Mouse (Mus musculus) G1E (cell line): ENCODE results near the gene Hist1h2bf. TPM values are rescaled to one million over a fixed set of nuclear protein-coding genes. Genes with fewer than 3 reads are reported as not detected.
A peak's percentile ranks its signal among the peaks of the same experiment; 100 is the strongest.
"Not testable (repeated sequence)": the region's sequence is repeated elsewhere in the genome, so short reads cannot be mapped to it uniquely, and the experiment has no call there.

Experiments used
- ATAC-seq: 2 replicates; pipeline ENCODE4 v1.8.0; 2016; ENCODE audit warnings: mild to moderate bottlenecking; ENCODE audit not compliant: insufficient number of reproducible peaks, poor library complexity, low FRiP score, severe bottlenecking; ENCODE audit errors: extremely low read depth
- DNase-seq: peaks from one replicate; pipeline ENCODE4 v3.0.0; 2012; ENCODE audit warnings: low spot score
- H3K27me3 ChIP-seq: 2 replicates; pipeline ENCODE4 v1.6.1; 2012; ENCODE audit warnings: mild to moderate bottlenecking, low read length, inconsistent platforms; ENCODE audit not compliant: insufficient read depth
- H3K36me3 ChIP-seq: replicated peaks from 2 replicates; pipeline ENCODE3; 2012; ENCODE audit warnings: mild to moderate bottlenecking, inconsistent platforms
- H3K4me1 ChIP-seq: 2 replicates; pipeline ENCODE4 v1.6.1; 2012; ENCODE audit warnings: low read depth, low read length, inconsistent platforms, mixed read lengths; ENCODE audit not compliant: insufficient read depth
- H3K4me3 ChIP-seq: 2 replicates; pipeline ENCODE4 v1.5.1; 2012; ENCODE audit warnings: low read depth, mild to moderate bottlenecking, inconsistent platforms, low read length, moderate library complexity, mixed read lengths
- H3K9me3 ChIP-seq: replicated peaks from 2 replicates; pipeline ENCODE4 v1.6.1; 2012; ENCODE audit warnings: inconsistent platforms
- CTCF ChIP-seq: IDR thresholded peaks from 2 replicates; pipeline ENCODE4 v1.5.1; 2012; ENCODE audit warnings: low read depth, low read length, inconsistent platforms, mixed read lengths
- GATA1 ChIP-seq: IDR thresholded peaks from 2 replicates; pipeline ENCODE4 v1.6.1; 2012; ENCODE audit warnings: borderline replicate concordance, low read length, inconsistent platforms, mixed read lengths
- GATA2 ChIP-seq: IDR thresholded peaks from 2 replicates; pipeline ENCODE4 v1.6.1; 2012; ENCODE audit warnings: low read depth, low read length, inconsistent platforms, borderline replicate concordance
- POLR2AphosphoS5 ChIP-seq: IDR thresholded peaks from 2 replicates; pipeline ENCODE4 v1.6.1; 2012; ENCODE audit warnings: low read depth, low read length, inconsistent platforms; ENCODE audit not compliant: insufficient replicate concordance
- TAL1 ChIP-seq: conservative IDR thresholded peaks from 2 replicates; pipeline ENCODE4 v1.6.1; 2012; ENCODE audit warnings: low read depth, low read length, inconsistent platforms, mixed read lengths
- polyA plus RNA-seq: library from polyadenylated mRNA; stranded (reverse); fragments of >175 nt; gene quantifications from 2 replicates; pipeline ENCODE4 v1.2.3, GENCODE M21; 2012
- total RNA-seq, 2 experiments: library from RNA; stranded (forward) in 1 of 2; stranded (reverse) in 1 of 2; fragments of 200-1000 nt in 1 of 2; fragments of >200 nt in 1 of 2; fragmentation: Nextera tagmentation in 1 of 2; gene quantifications; 2 replicates each; pipeline ENCODE4 v1.2.3; 2014 to 2017

Gene Hist1h2bf
- total and polyA plus RNA-seq, 3 experiments, result 5.7 to 748 (median 627) TPM

DNA sequence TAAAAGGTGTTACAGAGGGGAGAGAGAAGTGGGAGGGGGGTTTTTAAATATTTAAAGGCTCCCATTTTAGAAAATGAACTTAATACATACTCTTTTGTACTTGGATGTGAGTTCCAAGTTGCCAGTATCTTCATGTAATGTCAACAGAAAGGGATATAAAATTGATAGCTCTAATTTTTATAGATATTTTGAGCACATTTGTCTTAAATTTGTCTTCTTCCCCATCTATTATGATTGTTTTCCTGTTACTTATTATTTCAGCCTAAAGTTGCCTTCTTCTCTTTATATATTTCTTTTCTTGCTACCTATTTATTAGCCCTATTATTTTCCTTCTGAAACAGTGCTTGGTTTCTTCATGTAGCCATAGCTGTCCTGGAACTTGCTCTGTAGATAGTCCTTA, 21.0 kb downstream of the Hist1h2bf start, which contains the start of gene Hist1h1d:
Gene Hist1h1d, plus strand, starts transcription at position 301 of the 400 bp plus-strand sequence.
- no peaks in the 10 kb centered on the region for H3K36me3 ChIP-seq
- no peak for DNase-seq
- TF ChIP-seq TAL1 (no peak), POLR2AphosphoS5 (no peak), CTCF (no peak), GATA2 (no peak), GATA1 (no peak)
- no peaks in the 10 kb centered on the region for H3K27me3 ChIP-seq
- H3K9me3 ChIP-seq, result no peaks in the 10 kb centered on the region
- H3K4me1 ChIP-seq, result peaks cover 43% of the 10 kb centered on the region
- ATAC-seq, result no peak
- no peak within 1 kb of the TSS for H3K4me3 ChIP-seq

DNA sequence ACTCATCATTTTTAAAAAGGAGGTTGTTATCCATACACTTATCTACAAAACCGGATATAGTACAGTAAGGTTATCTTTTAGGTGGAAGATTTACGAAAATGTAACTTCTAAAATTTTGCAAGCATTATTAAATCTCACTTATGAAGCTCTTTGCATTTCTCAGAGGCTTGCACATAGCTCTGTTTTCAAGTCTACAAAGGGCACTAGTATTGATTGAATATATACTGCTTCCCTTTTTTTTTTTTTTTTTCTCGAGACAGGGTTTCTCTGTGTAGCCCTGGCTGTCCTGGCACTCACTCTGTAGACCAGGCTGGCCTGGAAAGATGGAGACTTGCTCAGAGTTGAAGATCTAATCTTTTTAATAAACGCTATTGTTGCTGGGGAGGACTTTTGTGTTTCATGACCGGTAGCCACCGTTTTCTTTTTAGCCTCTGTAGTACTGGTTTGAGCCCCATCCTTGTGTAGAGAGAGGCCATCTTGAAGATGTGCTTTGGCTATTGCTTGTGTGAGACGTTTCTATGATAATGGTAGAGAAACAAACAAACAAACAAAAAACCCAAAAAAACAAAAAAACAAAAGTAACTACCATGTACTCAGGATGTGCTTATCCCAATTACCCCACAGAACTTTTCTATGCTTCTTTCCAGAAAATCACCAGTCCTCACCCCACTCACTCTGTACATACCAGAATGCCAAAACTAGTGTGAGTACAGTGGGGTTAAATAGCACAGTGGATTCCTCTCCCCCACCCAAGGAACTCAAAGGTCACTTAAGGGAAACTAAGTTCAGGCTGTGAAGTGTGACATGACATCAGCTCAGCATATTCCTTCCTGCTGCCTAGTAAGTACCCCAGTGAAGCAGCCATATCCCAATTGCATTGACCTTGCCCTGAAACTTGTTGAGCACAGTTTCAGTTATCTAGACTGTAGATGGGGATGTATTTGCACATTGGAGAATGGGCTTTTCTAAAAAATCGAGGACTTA, 21.8 kb downstream of the Hist1h2bf start:
- no peak for TF ChIP-seq CTCF
- no peak for TF ChIP-seq GATA2
- no peak for TF ChIP-seq GATA1
- TF ChIP-seq POLR2AphosphoS5, result no peak
- no peak for TF ChIP-seq TAL1
- no peak overlapping the region for H3K4me3 ChIP-seq
- no peak for ATAC-seq
- H3K9me3 ChIP-seq, result no peaks in the 10 kb centered on the region
- no peak for DNase-seq
- no peaks in the 10 kb centered on the region for H3K36me3 ChIP-seq
- peaks cover 40% of the 10 kb centered on the region for H3K4me1 ChIP-seq
- no peaks in the 10 kb centered on the region for H3K27me3 ChIP-seq

DNA sequence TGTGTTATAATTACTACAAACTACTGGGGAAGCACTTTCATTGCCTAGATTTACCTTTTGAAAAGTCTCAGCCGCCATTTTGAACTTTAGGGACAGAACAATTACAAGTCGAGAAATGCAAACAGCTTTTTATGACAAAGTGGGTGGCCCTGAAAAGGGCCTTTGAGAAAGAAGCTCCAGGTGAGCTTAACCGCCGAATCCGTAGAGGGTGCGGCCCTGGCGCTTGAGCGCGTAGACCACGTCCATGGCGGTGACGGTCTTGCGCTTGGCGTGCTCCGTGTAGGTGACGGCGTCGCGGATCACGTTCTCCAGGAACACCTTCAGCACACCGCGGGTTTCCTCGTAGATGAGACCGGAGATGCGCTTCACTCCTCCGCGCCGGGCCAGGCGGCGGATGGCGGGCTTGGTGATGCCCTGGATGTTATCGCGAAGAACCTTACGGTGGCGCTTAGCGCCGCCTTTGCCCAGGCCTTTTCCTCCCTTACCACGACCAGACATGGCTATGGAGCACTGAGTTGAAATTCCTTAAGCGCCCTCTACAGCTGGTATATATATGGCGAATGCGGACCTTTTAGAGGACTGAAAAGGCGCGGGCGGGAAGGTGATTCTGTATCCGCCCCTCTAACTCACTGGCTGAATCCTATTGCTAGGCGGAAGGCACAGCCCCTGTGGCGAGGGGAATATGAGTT, 22.7 kb downstream of the Hist1h2bf start, which contains the start of gene Hist1h4f:
Gene Hist1h4f, minus strand, starts transcription at position 503 of the 689 bp plus-strand sequence.
- H3K36me3 ChIP-seq, H3K9me3 ChIP-seq, H3K27me3 ChIP-seq: not testable (repeated sequence)
- peak within 1 kb of the TSS; percentile 67 for H3K4me3 ChIP-seq
- ATAC-seq (peak; percentile 45), DNase-seq (peak; percentile 20)
- H3K4me1 ChIP-seq, result peaks cover 40% of the 10 kb centered on the region
- peak; percentile 93 for TF ChIP-seq POLR2AphosphoS5

- H3K36me3 ChIP-seq, result no peaks in the 10 kb centered on the region
- no peaks in the 10 kb centered on the region for H3K9me3 ChIP-seq
- TF ChIP-seq TAL1 (no peak), POLR2AphosphoS5 (peak; percentile 92; the same call in 1 of the 2 replicates), CTCF (no peak)
- H3K4me1 ChIP-seq, result peaks cover 43% of the 10 kb centered on the region
- DNase-seq (no peak), ATAC-seq (no peak)
- no peaks in the 10 kb centered on the region for H3K27me3 ChIP-seq
- H3K4me3 ChIP-seq, result peak overlapping the region; percentile 67; the same call in 1 of the 2 replicates
These were observed 23.2 kb downstream of the Hist1h2bf start for GRCm38 (mm10) chr13:23550761-23551145.

DNA sequence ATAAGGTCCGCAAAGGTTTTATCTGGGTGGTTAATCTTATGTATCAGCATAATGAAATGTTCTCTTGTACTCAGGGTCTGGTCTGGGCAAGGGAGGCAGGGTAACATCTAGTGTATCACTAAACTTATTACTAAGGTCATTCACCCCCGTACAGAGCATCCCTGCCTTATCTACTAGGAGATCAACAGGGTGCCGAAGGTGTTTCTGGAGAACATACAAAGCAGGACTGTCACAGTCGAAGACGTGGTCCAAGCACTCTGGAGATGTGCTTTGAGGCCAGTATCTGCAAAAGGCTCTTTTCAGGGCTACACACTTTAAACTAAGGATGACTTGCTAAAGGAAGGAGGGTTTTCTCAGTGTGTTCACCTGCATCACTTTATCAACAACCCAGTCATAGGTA, 27.3 kb downstream of the Hist1h2bf start:
- no peak for TF ChIP-seq GATA2
- no peak for TF ChIP-seq CTCF
- no peak for TF ChIP-seq GATA1
- no peak for TF ChIP-seq POLR2AphosphoS5
- TF ChIP-seq TAL1, result no peak
- H3K27me3 ChIP-seq, result no peaks in the 10 kb centered on the region
- no peaks in the 10 kb centered on the region for H3K9me3 ChIP-seq
- DNase-seq, result no peak
- peaks cover 25% of the 10 kb centered on the region for H3K4me1 ChIP-seq
- ATAC-seq, result no peak
- H3K36me3 ChIP-seq, result no peaks in the 10 kb centered on the region
- H3K4me3 ChIP-seq, result no peak overlapping the region

GRCm38 (mm10) chr13:23544787-23545120, 29.2 kb downstream of the Hist1h2bf start:
- not testable (repeated sequence) for H3K36me3 ChIP-seq, H3K27me3 ChIP-seq, DNase-seq, H3K9me3 ChIP-seq
- 0 out of 2 replicates have a peak, but pooled peaks have one; percentile 9 for ATAC-seq
- TF ChIP-seq POLR2AphosphoS5, result 0 out of 2 replicates have a peak, but pooled peaks have one; percentile 28
- H3K4me3 ChIP-seq, result peak overlapping the region; percentile 65
- peaks cover 22% of the 10 kb centered on the region for H3K4me1 ChIP-seq
